Mouse (Mus musculus): ENCODE data around the gene Themis3.

DNA sequence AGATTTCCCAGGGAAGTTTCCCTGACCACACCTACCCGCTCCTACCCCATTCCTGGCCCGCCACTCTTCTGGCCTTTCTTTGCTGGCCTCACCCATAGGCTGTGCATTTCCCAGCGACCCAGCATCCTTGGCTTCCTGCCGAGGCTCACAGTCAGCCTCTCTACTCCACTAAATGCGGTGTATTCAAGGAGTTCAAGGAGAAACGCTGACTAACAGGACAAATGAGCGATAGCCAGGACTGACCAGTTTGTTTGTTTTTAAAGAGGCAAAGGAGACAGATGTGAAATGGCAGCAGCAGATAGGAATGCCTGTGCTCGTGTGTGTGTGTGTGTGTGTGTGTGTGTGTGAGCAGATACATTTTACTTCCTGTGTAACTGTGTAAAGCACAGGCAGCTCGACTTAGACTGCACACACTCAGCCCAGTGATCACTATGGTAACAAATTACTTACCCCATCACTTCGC lies 84.2 kb downstream of the Themis3 start:
- TF ChIP-seq CTCF (IDR thresholded peaks at IDR 0.05; ENCODE audit: extremely low read depth, insufficient read length, insufficient replicate concordance, low read depth, low read length) = no peak
- no peak for TF ChIP-seq POLR2A (IDR thresholded peaks at IDR 0.05; ENCODE audit: low read depth, low read length)

All from small intestine, adult 2 months (tissue).